Mouse (Mus musculus): ENCODE data around the gene Gpr87. TPM values are rescaled to one million over a fixed set of nuclear protein-coding genes. Genes with fewer than 3 reads are reported as not detected.

Gene Gpr87
- not detected for polyA plus RNA-seq (2014; fragmentation: Illumina TruSeq; extraction: RNeasy Lipid Tissue Mini Kit (QIAGEN cat#74804); ENCODE audit: low read depth, low replicate concordance)

DNA sequence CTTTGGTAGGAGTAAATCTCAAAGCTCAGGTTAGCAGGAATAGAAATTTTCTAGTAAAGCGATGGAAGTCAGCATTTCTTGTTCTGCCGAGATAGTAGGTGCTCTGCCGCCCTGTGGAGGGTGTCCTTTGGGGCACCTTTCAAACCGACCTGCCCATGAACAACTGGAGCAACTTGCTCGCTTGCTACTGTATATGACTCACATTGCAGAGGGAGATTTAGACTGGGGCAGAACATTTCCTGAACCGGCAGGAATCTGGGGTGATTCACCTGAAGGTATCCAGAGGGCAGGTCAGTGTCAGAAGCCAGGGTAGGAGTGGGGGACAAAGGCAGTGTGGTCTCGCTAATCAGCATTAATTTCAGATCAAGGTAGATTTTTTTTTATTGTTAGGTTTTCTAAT, at the start of gene Gpr87:
Gene Gpr87 (minus strand): TSS at position 167 of the 400 bp plus-strand sequence.

DNA sequence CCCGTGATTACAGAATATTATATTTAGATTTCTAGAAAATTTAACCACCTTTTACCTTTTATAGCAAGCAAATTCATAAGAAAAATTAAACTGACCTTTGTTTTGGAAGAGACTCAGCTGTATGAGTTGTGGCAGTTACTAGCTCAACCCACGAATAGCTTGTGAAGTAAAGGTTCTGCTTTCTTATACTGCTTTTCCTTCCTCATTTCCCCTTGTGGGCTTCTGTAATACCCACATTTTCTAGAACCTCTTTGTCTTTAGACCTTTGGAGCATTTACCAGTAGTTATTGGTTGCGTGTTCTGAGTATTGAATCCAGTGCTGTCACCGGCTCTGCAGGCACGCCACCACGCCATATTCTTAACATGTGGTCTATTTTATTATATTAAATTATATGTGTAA, 15.8 kb upstream of the Gpr87 start, which contains the start of gene P2ry13:
Gene P2ry13 (minus strand): TSS at position 156 of the 400 bp plus-strand sequence.

DNA sequence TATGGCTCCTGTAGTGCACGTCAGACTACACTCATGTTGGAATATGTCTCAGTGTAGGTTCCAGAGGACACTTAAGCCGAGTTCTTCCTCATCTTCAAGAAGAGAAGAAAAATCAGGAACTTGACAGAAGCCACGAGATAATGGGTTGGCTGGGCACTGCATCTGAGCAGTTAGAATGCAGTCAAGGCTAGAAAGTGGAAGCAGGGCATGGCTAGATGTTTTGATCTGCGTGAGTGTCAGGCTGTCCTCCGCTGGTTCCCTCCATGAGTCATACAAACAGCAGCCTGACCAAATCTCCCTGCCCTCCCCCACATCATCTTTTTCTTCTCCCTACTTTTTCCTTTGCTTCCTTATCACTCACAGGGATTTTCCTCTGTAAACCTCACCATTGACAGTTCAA, 41.5 kb downstream of the Gpr87 start, which contains the start of gene P2ry14:
Gene P2ry14 (minus strand): TSS at position 195 of the 400 bp plus-strand sequence.

Other genes starting within 250 kb of the Gpr87 start
- 7.9 TPM for gene Med12l, start 189.3 kb downstream of the Gpr87 start, polyA plus RNA-seq (2014; fragmentation: Illumina TruSeq; extraction: RNeasy Lipid Tissue Mini Kit (QIAGEN cat#74804); ENCODE audit: low read depth, low replicate concordance)
- not detected for gene Gpr171, start 93.3 kb downstream of the Gpr87 start, polyA plus RNA-seq (2014; fragmentation: Illumina TruSeq; extraction: RNeasy Lipid Tissue Mini Kit (QIAGEN cat#74804); ENCODE audit: low read depth, low replicate concordance)
- 2.0 TPM for gene P2ry14, start 41.5 kb downstream of the Gpr87 start, polyA plus RNA-seq (2014; fragmentation: Illumina TruSeq; extraction: RNeasy Lipid Tissue Mini Kit (QIAGEN cat#74804); ENCODE audit: low read depth, low replicate concordance)
- gene P2ry13, start 15.8 kb upstream of the Gpr87 start, polyA plus RNA-seq (2014; fragmentation: Illumina TruSeq; extraction: RNeasy Lipid Tissue Mini Kit (QIAGEN cat#74804); ENCODE audit: low read depth, low replicate concordance) = 1.1 TPM
- 3.1 TPM for gene P2ry12, start 67.8 kb upstream of the Gpr87 start, polyA plus RNA-seq (2014; fragmentation: Illumina TruSeq; extraction: RNeasy Lipid Tissue Mini Kit (QIAGEN cat#74804); ENCODE audit: low read depth, low replicate concordance)
- gene Igsf10, start 149.3 kb upstream of the Gpr87 start, polyA plus RNA-seq (2014; fragmentation: Illumina TruSeq; extraction: RNeasy Lipid Tissue Mini Kit (QIAGEN cat#74804); ENCODE audit: low read depth, low replicate concordance) = 0.71 TPM

All from testis, adult 10 weeks (tissue).